Mouse (Mus musculus) brain, embryonic 14.5 days (tissue): ENCODE data around the gene Gm45717.

Experiments used
- CTCF ChIP-seq: fragments of 200-500 bp; IDR thresholded peaks from 2 replicates; pipeline ENCODE4 v1.5.1; 2012; ENCODE audit warnings: inconsistent platforms, mild to moderate bottlenecking, moderate library complexity, borderline replicate concordance; ENCODE audit not compliant: insufficient read depth, insufficient read length; ENCODE audit errors: extremely low read depth
- POLR2A ChIP-seq: fragments of 200-500 bp; IDR thresholded peaks from 2 replicates; pipeline ENCODE4 v1.6.1; 2012; ENCODE audit warnings: mild to moderate bottlenecking, inconsistent platforms, borderline replicate concordance; ENCODE audit not compliant: poor library complexity, insufficient read depth, insufficient read length, severe bottlenecking; ENCODE audit errors: extremely low read depth

DNA sequence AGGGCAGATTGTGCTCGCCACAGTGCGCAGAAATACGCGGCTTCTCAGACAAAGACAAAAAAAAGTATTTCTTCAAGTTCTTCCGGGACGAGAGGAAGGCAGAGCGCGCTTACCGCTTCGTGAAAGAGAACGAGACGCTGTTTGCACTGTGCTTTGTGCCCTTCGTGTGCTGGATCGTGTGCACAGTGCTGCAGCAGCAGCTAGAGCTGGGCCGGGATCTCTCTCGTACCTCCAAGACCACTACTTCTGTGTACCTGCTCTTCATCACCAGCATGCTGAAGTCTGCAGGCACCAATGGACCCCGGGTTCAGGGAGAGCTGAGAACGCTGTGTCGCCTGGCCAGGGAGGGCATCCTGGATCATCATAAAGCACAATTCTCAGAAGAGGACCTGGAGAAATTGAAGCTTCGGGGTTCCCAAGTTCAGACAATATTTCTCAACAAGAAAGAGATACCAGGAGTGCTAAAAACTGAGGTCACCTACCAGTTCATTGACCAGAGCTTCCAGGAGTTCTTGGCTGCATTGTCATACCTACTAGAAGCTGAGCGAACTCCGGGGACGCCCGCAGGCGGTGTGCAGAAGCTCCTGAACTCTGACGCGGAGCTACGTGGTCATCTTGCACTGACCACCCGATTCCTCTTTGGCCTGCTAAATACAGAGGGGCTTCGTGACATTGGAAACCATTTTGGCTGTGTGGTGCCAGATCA lies 32.5 kb downstream of the Gm45717 start:
- TF ChIP-seq CTCF (no peak), POLR2A (no peak)
